Mouse (Mus musculus): ENCODE measurements around the gene D630045J12Rik.

D630045J12Rik gene

DNA sequence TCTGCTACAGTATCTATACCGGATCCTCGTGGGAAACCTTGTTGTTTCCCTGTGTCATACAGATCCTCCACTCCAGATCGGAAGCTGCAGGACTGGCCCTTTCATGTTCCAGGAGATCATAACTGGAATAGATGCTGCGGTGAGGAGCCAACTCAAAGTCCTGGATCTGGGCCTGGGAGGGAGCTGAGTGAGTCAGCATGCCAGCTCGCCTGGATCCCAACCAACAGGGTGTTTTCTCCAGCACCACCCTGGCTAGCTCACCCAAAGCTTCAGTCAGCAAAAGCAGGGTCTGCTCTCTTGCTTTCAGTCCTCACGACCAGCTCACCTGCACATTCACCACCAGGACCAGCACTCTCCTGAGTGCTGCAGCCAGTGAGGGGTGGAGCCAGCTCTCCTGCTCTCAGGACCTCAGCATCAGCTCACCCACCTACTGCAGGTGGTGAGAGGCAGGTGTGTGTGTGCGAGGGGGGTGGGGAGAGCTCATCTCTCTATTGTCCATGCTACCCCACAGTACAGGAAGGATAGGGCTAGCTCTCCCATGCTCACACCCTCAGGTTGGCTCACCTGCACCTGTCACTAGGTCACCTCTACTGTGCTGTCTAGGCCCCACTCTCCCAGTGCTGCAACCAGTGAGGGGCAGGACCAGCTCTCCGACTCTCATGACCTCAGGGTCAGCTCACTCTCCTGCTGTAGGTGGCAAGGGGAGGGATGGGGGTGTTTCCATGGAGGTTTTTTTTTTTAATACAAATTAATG is 118.8 kb downstream of the D630045J12Rik start:
- DNase-seq (ENCODE audit: low spot score in 2 of 2): no peak

DNA sequence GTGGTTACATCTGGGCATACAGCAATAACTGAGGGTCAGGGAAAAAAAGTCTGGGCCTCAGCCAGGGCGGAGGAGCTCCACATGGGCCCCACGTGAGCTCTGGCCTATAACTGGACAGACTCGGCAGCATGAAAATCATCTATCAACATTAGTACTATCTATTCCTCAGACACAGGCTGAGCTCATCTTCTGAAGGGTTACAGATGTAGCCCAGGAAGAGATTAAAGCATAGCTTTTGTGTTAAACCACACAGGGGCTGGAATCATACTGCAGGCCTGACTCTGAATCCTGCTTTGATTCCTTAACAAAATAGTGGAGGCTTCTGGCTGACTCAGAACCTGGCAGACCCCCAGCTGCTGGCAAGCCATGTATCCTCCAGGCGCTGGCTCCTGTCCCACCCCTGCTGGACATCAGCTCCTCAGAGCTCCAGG is 122.0 kb downstream of the D630045J12Rik start:
- DNase-seq (ENCODE audit: low spot score in 2 of 2): no peak

DNA sequence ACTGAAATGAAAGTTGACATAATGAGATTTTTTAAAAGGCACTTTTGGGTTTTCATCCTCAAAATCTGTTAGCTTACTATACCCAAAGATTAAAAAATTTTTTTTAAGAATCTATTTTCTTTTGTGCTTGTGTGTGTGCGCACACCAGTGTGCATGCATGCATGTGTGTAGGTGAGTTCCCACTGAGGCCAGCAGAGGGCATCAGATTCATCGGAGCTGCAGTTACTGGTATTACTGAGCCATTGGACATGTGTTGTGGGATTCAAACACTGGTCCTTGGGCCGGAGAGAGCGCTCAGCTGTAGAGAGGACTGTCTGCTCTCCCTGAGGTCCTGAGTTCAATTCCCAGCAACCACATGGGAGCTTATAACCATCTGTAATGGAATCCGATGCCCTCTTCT is 123.9 kb downstream of the D630045J12Rik start:
- DNase-seq (ENCODE audit: low spot score in 2 of 2): no peak

DNA sequence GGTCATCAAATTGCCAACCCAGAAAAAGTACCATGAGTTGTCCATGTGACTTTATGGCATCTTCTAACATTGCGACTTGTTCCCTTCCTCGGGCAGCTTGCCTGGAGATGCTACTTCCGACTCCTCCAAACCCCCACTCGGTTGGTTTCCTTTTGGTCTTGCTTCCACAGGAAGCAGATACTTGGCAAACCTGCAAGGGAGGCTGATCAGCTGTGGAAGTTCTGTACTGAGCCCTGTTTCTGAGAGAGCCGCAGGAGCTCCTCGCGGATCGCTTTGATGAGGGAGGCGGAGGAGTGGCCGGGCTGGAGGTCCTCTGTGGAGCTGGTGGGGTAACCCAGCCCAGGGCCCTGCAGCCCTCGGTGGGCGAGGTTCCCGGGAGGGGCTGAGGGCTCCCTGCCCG is 125.7 kb downstream of the D630045J12Rik start:
- DNase-seq (ENCODE audit: low spot score in 2 of 2): no peak

DNA sequence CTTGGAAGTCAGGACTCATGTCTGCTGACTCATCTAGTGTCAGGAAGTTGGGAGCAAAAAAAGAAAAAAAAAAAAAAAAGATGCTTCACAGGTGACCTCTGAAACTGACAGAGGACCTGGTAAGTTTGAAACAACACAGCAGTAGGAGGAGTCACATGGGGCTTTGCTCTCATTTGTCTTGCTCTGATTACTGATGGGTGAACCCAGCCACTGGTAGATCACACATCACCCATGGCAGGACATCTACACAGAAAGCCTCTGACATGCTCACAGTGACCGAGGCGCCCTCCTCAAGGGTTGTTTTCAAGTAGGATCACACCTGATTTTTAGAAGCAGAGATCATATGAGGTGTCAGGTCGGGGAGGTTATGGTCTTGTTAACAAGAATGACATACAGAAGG is 128.3 kb downstream of the D630045J12Rik start:
- no peak for DNase-seq (ENCODE audit: low spot score in 2 of 2)

DNA sequence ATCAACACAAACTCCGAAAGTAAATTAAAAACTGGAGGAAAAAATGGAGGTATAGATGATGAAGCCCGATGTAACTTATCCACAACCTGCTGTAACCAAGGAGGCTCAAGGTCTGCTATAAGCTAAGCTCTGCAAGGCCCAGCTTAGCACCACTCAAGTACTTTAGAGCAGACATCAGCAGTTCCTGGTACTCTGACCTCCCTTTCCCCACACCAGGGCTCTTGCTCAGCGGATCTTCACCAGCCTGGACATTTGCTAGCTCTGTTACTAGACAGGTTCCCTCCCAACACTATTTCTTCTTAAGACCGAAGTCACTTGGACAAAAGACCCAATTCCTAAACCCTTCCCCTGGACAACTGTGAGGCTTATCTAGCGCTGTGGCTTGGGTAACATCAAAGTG is 128.9 kb downstream of the D630045J12Rik start:
- DNase-seq (ENCODE audit: low spot score in 2 of 2): no peak

DNA sequence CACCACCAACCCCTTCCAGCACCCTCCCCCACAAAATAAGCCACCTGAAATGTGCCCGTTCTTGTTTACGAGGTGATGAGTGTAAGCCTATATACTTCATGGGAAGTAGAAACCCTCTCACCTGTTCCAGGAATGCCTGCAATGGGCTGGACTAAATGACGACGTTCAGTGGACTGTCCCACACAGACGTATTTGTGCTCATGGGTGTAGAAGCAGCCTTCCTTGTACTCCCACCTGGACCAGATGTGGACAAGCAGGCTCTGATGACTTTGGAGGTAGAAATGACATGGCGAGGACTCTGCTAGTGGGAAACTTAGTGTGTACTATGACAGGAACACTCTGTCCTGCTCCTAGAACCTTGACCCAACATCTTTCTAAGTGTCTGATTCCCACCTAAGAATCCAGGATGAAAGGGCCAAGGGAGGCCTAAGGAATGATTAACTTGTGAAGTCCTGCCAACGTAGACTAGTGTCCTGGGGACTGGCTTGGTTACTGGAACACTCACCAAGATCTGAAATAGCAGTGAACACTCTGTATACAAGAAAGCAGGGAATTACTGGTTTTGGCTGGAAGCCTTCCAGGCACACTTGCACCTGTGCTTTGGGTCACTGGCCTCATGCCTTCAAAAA is 129.5 kb downstream of the D630045J12Rik start, which contains the start of gene Atp6v0a4:
Gene Atp6v0a4, minus strand, starts transcription at position 380 of the 629 bp plus-strand sequence.
- no peak for DNase-seq (ENCODE audit: low spot score in 2 of 2)

DNA sequence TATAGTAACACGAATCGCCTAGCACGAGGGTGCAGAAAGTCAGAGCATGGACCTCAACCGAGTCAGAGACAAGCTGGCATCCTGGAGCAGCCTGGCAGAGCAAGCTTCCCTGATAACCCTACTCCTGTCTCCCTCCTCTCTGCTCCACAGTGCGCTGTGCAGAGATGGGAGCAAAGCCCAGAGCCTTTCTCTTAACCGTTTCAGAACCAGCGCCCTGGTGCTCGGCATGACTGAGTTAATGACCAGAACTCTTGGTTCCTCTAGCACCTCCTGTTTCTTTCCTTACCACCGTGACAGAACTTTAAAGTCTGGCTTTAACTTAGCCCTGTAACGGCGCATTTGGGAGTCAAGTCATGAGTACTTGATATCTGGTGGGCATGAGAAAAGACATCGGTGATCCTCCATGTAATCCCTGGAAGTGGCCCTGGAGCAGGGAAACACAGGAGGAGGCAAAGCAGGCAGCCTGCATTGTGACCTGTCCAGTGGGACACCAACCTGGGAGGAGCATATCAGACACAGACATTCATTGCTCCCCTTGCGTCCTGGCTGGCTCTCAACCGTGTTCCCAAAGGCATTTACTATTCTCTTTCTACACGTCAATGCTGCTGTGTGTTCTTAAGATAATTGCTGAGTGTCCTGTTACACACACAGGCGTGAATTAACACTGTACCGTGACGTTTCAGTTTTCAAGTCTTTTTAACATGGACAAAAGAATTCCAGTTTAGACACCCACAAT is 130.2 kb downstream of the D630045J12Rik start:
- DNase-seq (ENCODE audit: low spot score in 2 of 2): no peak

DNA sequence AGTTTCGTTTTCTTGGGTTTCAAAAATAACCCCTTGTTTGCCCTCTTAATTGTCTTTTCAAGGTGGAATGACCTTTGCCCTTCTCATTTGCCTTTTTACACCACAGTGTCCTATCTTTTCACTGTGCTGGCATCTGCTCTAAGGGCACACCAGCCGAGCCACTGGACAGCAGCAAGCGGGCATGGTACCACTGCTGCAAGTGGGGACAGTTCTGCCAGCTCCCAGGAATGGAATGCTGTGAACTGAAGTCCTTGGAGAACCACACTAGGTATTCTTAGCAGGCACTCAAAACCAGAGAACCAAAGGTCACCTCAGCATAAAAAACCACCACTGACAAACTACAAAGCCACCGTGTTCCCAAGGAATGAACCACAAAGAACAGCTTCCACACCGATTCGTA is 131.0 kb downstream of the D630045J12Rik start:
- no peak for DNase-seq (ENCODE audit: low spot score in 2 of 2)

DNA sequence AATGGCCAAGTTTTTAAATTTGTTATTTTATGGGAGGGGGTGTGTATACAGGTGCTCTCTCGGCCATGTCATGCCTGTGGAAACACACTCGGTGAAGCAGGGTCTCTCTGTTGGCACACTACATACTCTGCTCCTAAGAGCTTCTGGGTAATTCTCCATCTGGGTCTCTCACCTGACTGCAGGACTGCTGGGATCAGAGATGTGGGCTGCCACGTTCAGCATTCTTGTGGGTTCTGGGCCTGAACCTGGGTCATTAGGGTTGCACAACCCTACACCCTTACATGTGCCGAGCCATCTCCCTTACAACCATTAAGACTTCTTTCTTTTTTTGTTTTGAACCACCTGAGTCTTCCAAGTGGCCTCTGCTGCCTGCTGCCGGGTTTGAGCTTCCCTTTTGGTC is 132.0 kb downstream of the D630045J12Rik start:
- no peak for DNase-seq (ENCODE audit: low spot score in 2 of 2)

DNA sequence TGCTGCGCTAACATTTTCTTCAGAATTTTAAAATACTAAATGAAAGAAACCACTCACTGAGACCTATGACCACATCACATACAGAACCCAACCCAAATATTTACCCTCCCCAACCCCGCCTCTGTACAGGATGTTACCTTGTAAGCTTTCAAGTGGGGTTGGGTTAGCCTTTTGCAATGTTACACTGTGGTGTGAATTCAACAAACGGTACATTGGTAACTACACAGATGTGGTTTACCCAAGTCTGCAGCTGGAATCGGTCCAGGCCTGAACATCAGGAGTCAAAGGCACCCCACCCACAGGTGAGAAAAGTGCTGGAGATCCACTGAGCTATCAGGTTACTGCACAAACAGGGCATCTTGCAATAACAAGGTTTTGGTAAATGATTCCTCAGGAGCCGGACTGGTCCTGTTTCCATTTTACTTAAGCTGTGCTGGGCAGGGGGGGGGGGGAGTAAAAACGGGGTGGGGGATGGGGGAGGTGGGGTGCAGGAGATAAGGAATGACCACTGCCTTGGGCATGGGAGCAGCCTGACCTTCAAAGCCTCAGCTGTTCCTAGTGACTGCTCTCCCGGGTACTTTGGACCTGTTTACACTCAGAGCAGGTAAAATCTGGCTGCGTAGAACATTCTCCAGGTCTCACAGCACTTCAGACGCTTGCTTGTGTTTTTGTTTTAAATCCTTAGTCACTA is 133.0 kb downstream of the D630045J12Rik start:
- DNase-seq (ENCODE audit: low spot score in 2 of 2): no peak

DNA sequence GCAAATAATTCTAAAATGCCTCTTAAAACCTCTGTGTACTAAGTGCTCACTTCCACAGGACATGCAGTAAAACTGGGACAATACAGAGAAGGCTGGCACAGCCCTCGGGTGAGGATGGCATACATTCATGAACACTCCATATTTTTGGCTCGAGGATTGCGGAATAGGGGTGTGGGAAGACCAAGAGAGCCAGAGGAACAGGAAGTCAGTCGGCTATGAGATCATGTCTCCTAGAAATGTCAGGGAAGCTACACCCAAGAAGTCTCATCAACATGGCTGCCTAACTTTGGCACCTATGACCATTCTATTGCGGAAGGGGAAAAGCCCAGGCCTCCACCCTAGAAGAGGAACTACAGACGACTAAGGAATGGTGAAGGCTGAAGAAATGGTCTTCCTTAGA is 135.5 kb downstream of the D630045J12Rik start:
- DNase-seq (ENCODE audit: low spot score in 2 of 2): no peak

DNA sequence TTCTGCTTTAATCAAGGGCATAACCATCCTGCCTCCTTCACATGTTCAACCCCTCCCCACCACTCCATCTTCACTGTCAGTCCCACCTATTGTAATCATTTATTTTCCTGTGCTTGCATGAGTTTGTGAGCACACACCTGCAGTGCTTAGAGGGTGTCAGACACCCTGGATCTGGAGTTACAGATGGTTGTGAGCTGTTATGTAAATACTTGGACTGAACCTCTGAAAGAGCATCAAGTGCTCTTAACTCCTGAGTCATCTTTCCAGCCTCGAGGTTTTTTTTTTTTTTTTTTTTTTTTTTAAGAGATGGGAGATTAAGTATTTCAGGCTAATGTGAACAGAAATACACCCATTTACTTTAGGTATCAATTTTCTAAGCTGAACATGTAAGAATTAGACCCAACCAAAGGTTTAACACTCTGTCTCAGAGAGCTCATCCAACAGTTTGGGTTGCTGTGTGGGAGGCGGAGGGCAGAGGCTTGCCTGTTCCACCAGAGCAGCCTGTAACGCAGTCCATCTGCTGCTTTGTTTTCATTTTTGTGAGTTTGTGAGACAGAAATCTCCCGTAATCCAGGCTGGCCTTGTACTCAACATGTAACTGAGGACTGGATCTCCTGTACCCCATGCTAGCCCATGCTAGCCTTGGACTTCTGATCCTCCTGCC is 137.6 kb downstream of the D630045J12Rik start:
- DNase-seq (ENCODE audit: low spot score in 2 of 2): no peak

DNA sequence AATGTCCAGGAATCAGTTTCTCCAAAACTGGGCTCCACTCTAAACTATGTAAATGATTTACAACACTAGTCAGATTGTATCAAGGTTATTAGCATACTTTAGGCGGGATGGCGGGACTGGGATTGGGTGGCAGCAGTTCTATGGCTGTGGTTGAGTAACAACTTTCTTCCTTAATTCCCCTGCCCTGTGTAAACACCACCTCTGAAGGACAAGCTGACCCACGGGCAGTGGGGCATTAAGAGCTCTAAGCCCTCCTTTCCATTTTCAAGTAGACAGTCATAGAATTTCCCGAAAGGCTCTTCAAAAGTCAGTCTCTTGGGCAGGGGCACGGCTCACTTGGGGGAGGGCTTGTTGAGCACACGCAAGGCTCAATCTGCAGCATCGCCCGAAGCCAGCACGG is 142.9 kb downstream of the D630045J12Rik start:
- no peak for DNase-seq (ENCODE audit: low spot score in 2 of 2)

DNA sequence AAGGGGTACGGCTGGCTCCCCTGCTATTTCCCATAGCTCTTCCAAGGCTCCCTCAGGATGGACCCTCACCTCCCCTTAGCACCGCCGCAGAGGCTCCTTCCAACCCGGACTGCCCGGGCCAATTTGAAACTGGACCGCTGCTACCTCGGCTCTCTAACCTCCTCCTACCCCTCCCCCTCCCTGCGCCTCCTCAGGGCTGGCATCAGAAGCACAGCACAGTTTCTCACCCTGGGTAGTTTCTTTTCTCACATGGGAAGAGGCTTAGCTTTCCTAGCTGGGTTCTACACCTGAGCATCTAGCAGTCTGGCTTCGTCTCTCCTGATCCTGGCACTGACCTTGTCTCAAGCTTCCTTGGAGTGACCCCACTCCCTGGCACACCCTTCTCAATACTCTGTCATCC is 143.9 kb downstream of the D630045J12Rik start:
- DNase-seq (ENCODE audit: low spot score in 2 of 2): no peak

DNA sequence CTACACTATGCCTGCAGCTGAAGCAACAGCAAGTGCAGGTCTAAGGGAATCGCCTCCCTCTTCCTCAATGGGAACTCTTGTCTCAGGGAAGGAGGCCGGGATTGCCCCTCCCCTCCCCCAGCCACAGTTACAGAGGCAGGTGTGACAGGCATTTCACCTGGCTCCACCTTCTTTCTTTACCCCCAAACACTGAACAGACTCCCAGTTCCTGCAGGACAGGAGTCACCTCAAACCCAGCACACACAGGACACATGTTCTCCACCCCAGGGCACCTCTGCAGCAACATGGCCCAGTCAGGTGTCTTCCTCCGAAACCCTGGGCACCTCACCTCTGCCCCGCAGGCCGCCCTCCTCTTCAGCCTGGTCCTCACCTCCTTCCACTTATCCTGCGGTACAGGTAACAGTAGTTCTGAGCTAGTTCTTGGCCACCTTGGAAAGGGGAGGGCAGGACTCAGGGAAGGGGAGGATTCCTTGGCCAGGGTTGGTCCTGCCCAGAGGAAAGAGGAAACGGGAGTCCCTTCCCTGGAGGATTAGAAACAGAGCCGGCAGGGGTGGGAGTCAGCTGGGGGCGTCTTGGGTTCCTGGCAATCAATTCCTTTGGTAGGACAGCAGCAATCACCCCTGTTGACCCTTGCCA is 144.5 kb downstream of the D630045J12Rik start, which contains the start of gene Tmem213:
Gene Tmem213, plus strand, starts transcription at position 96 of the 636 bp plus-strand sequence.
- no peak for DNase-seq (ENCODE audit: low spot score in 2 of 2)

DNA sequence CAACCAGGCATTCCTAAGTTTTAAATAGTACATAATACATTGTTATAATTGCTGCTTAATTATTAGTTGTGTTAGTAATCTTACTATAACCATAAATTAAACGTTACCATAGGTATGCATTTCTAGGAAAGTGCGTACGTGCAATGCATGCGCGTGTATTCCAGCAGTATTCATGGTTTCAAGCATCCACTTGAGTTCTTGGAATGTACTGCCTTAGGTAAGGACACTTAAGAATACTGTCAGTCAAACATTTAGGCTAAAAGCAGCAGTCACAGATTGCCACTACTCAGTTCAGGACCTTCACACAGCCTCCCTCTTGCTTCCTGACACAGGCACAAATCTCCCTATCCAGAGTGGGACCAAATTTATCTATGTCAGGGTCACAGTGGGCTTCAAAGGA is 145.4 kb downstream of the D630045J12Rik start:
- no peak for DNase-seq (ENCODE audit: low spot score in 2 of 2)

DNA sequence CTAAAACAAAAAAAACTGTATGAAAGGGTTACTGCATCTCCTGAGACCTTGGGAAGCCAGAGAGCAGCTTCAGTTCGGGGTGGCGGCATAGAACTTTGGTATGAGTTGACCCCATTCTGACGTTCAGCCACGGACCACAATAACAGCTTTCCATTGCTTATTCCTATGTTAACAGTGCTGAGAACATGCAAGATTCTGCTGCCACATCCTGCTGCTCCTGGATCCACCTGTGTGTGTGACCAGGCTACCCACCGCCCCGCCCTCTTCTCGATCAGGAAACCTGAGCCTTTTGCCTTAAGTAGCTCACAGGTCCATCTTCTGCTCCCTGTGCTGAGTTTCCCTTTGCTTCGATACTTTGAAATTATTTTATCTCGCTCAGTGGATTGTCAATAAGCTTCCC is 147.9 kb downstream of the D630045J12Rik start:
- DNase-seq (ENCODE audit: low spot score in 2 of 2): no peak

DNA sequence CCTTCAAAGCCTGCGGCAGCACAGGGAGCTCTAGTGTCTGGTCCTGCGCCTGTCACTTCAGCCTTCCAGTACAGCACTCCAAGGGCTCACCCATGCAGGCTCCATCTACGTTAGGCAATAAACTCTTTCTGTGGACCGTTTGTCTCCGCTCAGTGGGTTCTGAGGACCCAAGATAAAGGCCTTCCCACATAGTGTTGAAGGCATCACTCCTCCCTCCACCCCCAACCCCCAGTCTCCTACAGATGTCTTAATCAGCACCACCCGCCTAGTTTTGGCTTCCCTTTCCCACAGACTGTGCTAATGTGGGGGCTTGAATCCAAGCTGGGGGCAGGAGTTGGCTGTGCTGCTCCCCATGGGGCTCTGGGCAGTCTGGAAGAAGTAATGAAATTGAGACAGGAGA is 150.0 kb downstream of the D630045J12Rik start:
- no peak for DNase-seq (ENCODE audit: low spot score in 2 of 2)

DNA sequence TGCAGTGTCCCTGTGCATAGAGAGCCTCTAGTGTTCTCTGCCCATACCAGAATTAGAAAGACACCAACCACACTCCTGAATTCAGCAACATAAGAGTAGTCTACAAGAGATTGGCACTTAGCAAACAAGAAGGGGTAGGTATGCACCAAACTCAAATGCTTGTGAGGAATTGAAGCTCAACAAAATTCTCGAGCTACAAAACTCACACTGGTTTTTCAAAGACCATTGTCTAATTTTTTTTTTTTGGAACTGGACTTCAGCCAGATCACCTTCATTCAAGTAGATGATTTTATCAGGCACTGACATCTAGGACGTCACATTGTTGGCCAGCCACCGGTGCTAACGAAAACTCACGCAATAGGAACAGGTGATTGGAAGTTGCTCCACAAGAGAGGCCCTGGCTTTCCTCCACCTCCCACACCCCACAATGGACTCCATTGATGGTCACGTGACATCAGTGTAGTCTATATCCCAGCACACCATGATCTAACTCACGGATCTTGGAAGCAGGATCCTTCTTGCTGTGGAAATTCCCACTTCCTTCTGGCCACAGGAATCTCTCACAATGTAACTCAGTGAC is 151.5 kb downstream of the D630045J12Rik start:
- DNase-seq (ENCODE audit: low spot score in 2 of 2): no peak

DNA sequence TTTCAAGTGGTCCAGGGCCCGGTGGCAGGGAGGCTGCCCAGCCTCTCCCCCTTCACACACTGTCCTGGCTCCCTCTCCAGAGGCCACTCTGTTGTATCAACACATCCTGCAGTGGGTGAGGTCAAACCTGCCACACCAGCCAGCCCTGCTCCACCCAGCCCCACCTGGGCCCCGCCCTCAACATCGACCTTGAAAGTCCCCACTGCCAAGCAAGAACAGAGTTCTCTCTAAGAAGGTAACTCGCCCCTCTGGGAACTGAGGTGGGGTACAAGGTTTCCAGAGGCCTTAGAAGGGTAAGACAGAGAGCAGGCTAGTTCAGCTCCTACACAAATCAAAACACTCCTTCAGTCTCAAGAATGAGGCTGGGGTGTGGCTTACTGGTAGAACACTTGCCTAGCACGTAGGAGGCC is 156.8 kb downstream of the D630045J12Rik start:
- DNase-seq (ENCODE audit: low spot score in 2 of 2): no peak

All from spleen, postnatal 10 days (tissue).